Mouse (Mus musculus) liver, postnatal 0 days (tissue): Measurements from ENCODE around the gene Mras.

Experiments used
- CTCF ChIP-seq: sonication (generic); IDR thresholded peaks from 2 replicates; pipeline ENCODE4 v1.5.1; 2016; ENCODE audit warnings: antibody characterized with exemption, low read depth
- EP300 ChIP-seq: IDR thresholded peaks from 2 replicates; pipeline ENCODE4 v1.6.1; 2016; ENCODE audit warnings: antibody characterized with exemption, low read depth, mild to moderate bottlenecking

DNA sequence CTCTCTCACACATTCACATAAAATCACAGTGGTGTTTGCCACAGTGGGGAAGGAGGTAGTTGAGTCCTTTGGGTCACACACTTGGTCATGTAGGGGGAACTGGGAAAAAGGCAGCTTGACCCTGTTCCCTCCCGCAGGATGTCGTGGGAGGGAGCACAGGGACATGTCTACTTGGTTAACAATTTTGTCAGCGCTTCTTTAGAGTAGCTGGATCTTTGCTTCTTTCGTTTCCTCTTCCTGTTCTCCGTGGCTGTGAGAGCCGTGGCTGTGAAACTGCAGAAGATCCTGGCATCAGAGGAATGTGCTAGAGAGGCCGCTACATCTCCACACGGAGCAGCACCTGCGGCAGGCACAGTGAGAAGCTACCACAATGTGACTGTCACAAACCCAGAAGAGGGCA is 54.6 kb downstream of the Mras start:
- no peak for TF ChIP-seq CTCF
- no peak for TF ChIP-seq EP300
